Mouse (Mus musculus): ENCODE results near the gene Hoxa6. TPM values are rescaled to one million over a fixed set of nuclear protein-coding genes. Genes with fewer than 3 reads are reported as not detected.

Hoxa6 gene
- total and polyA plus RNA-seq, 2 experiments from 2014 or later: 6.0 to 12.3 TPM

DNA sequence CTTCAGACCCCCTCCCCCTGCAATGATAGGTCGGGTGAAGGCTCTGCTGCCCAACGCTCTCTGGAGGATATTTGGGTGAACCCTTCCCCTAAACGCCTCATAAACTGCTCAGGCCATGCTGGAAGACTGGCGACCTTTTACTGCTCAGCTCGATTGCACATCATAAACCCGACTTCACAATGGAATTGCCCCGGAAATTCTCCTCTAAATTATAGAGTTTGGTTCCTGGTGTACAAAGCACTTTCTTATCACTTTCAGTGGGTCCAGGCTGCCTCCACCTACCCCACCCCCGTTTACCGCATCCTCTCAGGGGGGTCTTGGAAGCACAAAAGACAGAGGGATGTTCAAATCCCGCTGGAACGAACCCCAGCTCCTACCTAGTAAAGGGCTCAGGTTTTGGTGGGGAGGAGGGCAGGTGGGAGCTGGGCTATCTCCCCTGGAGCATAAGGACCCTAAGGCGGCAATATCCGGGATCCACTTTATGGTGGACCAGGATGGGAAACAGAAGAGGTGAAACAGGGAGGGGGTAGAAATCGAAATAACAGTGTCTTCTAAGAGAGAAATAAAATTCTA lies 10.2 kb upstream of the Hoxa6 start:
- Histone ChIP-seq H3K27ac (no peak overlapping the region), H3K36me3 (ENCODE audit: insufficient read depth, low read length) (no peaks in the 10 kb centered on the region), H3K9me3 (ENCODE audit: low read length) (no peaks in the 10 kb centered on the region), H3K27me3 (ENCODE audit: insufficient read depth, low read length) (peaks cover 96% of the 10 kb centered on the region), H3K4me3 (ENCODE audit: low read length) (no peak overlapping the region), H3K4me1 (ENCODE audit: insufficient read depth, low read length) (no peaks in the 10 kb centered on the region), H3K4me2 (ENCODE audit: low read depth, low read length) (no peak overlapping the region), H3K9ac (replicated peaks; ENCODE audit: low read length) (no peak overlapping the region)
- no peak for DNase-seq (ENCODE audit: low spot score)
- 8% methylated on average over 14 of the region's 14 CpGs for WGBS
- no peak for TF ChIP-seq CTCF (IDR thresholded peaks at IDR 0.05; ENCODE audit: low read depth)
- no peak for ATAC-seq

DNA sequence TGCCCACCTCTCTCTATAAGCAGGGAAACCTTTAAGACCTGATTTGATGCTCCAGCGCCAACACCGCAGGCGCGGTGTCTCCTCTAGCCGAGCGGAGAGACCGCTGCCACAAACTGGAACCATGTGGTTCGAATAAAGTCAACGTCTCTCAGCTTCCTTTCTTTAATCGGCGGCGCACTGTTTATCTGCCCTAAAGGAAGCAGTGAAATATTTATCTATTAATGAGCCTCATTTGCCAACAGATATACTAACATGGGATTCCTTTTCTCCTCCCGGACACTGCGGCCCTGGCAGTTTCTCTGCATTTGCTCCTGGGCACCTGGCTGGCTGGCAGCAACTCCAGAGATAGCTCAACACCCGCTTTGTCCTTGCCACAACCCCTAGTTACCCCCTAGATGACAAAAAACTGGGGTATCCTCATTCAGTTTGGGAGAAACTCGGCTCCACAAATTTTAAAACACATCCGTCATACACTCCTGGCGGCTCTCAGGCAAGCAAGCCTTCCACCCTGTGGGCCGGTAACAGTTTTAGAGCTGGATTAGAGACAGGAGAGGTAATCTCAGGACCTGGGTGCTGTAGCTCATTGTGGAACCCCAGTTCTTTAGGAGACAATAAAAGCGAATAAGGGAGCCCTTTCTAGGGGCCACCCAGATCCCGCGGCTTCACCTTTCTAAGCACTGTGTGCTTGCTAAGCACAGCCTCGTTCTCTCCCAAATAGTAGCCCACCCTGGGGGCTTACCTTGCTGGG lies 9.5 kb upstream of the Hoxa6 start:
- Histone ChIP-seq H3K27ac (no peak overlapping the region), H3K4me2 (ENCODE audit: low read depth, low read length) (no peak overlapping the region), H3K27me3 (ENCODE audit: insufficient read depth, low read length) (peaks cover 97% of the 10 kb centered on the region), H3K9ac (replicated peaks; ENCODE audit: low read length) (no peak overlapping the region), H3K4me1 (ENCODE audit: insufficient read depth, low read length) (no peaks in the 10 kb centered on the region), H3K4me3 (ENCODE audit: low read length) (no peak overlapping the region), H3K36me3 (ENCODE audit: insufficient read depth, low read length) (no peaks in the 10 kb centered on the region), H3K9me3 (ENCODE audit: low read length) (no peaks in the 10 kb centered on the region)
- no peak for DNase-seq (ENCODE audit: low spot score)
- no peak for TF ChIP-seq CTCF (IDR thresholded peaks at IDR 0.05; ENCODE audit: low read depth)
- 6% methylated on average over 23 of the region's 23 CpGs for WGBS
- no peak for ATAC-seq

GRCm38 (mm10) chr6:52217459-52217768 lies 8.9 kb upstream of the Hoxa6 start:
- Histone ChIP-seq H3K4me2 (ENCODE audit: low read depth, low read length) (peak overlapping the region; percentile 31; the same call in 1 of the 2 replicates), H3K27ac (no peak overlapping the region), H3K27me3 (ENCODE audit: insufficient read depth, low read length) (peaks cover 96% of the 10 kb centered on the region), H3K9me3 (ENCODE audit: low read length) (no peaks in the 10 kb centered on the region), H3K4me3 (ENCODE audit: low read length) (peak overlapping the region; percentile 23), H3K36me3 (ENCODE audit: insufficient read depth, low read length) (no peaks in the 10 kb centered on the region), H3K9ac (replicated peaks; ENCODE audit: low read length) (no peak overlapping the region), H3K4me1 (ENCODE audit: insufficient read depth, low read length) (no peaks in the 10 kb centered on the region)
- DNase-seq (ENCODE audit: low spot score): no peak
- ATAC-seq: no peak
- WGBS: under 1% methylated on average over 25 of the region's 25 CpGs
- no peak for TF ChIP-seq CTCF (IDR thresholded peaks at IDR 0.05; ENCODE audit: low read depth)

- DNase-seq (ENCODE audit: low spot score): no peak
- Histone ChIP-seq H3K27me3 (ENCODE audit: insufficient read depth, low read length) (peaks cover 96% of the 10 kb centered on the region), H3K4me3 (ENCODE audit: low read length) (peak overlapping the region; percentile 23), H3K4me1 (ENCODE audit: insufficient read depth, low read length) (no peaks in the 10 kb centered on the region), H3K4me2 (ENCODE audit: low read depth, low read length) (peak overlapping the region; percentile 31; the same call in 1 of the 2 replicates), H3K27ac (no peak overlapping the region), H3K36me3 (ENCODE audit: insufficient read depth, low read length) (no peaks in the 10 kb centered on the region), H3K9ac (replicated peaks; ENCODE audit: low read length) (no peak overlapping the region), H3K9me3 (ENCODE audit: low read length) (no peaks in the 10 kb centered on the region)
- no peak for TF ChIP-seq CTCF (IDR thresholded peaks at IDR 0.05; ENCODE audit: low read depth)
- ATAC-seq: no peak
- 2% methylated on average over 60 of the region's 60 CpGs for WGBS
Measured at GRCm38 (mm10) chr6:52216691-52217458, 8.4 kb upstream of the Hoxa6 start.

GRCm38 (mm10) chr6:52215771-52216535 lies 7.4 kb upstream of the Hoxa6 start:
- H3K4me2 ChIP-seq (ENCODE audit: low read depth, low read length): no peak overlapping the region
- WGBS: 4% methylated on average over 30 of the region's 30 CpGs
- no peak for DNase-seq (ENCODE audit: low spot score)
- H3K27me3 ChIP-seq (ENCODE audit: insufficient read depth, low read length): peaks cover 96% of the 10 kb centered on the region
- TF ChIP-seq CTCF (IDR thresholded peaks at IDR 0.05; ENCODE audit: low read depth): no peak
- H3K36me3 ChIP-seq (ENCODE audit: insufficient read depth, low read length): no peaks in the 10 kb centered on the region
- no peaks in the 10 kb centered on the region for H3K4me1 ChIP-seq (ENCODE audit: insufficient read depth, low read length)
- H3K9me3 ChIP-seq (ENCODE audit: low read length): no peaks in the 10 kb centered on the region
- ATAC-seq: no peak
- no peak overlapping the region for H3K27ac ChIP-seq
- H3K9ac ChIP-seq (replicated peaks; ENCODE audit: low read length): no peak overlapping the region
- no peak overlapping the region for H3K4me3 ChIP-seq (ENCODE audit: low read length)

GRCm38 (mm10) chr6:52215070-52215469 lies 6.5 kb upstream of the Hoxa6 start:
- H3K4me1 ChIP-seq (ENCODE audit: insufficient read depth, low read length): no peaks in the 10 kb centered on the region
- H3K27me3 ChIP-seq (ENCODE audit: insufficient read depth, low read length): peaks cover 98% of the 10 kb centered on the region
- H3K9ac ChIP-seq (replicated peaks; ENCODE audit: low read length): no peak overlapping the region
- no peak overlapping the region for H3K4me3 ChIP-seq (ENCODE audit: low read length)
- H3K4me2 ChIP-seq (ENCODE audit: low read depth, low read length): no peak overlapping the region
- H3K36me3 ChIP-seq (ENCODE audit: insufficient read depth, low read length): no peaks in the 10 kb centered on the region
- DNase-seq (ENCODE audit: low spot score): no peak
- ATAC-seq: no peak
- no peak overlapping the region for H3K27ac ChIP-seq
- no peaks in the 10 kb centered on the region for H3K9me3 ChIP-seq (ENCODE audit: low read length)
- WGBS: 16% methylated on average over 3 of the region's 3 CpGs
- TF ChIP-seq CTCF (IDR thresholded peaks at IDR 0.05; ENCODE audit: low read depth): no peak
